Mouse (Mus musculus): ENCODE measurements around the gene Rps18. TPM values are rescaled to one million over a fixed set of nuclear protein-coding genes. Genes with fewer than 3 reads are reported as not detected.
"Not testable (repeated sequence)": the region's sequence is repeated elsewhere in the genome, so short reads cannot be mapped to it uniquely, and the experiment has no call there.

The Rps18 gene
- polyA plus RNA-seq, 1 experiment from 2014 or later = 856 TPM

DNA sequence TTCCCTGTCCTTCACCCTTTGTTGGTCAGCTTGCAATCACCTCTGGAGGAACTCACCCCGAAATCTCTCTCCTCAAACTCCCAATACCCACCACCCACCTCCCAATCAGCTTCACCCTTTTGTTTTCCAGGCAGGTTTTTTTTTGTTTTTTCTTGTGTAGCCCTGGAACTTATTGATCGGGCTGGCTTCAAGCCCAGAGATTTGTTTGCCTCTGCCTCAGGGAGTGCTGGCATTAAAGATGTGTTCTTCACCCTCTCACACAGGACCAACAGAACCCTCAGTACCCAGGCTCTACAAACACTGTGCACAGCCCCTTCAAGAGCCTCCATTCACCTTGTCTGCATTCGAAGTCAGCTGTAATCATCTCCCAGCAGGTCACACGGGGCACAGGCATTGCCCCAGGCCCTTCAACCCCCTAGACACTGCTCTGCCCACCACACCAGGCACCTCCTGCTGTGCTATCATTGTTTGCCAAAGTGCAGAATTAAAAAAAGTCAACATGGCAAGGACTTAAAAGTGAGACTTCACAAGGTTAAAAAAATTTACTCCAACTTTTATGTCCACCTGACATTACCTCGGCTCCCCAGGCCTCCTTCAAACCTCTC lies 1.7 kb downstream of the Rps18 start:
- Histone ChIP-seq H3K4me1 (replicated peaks) (peaks cover 56% of the 10 kb centered on the region), H3K9me3 (replicated peaks) (no peaks in the 10 kb centered on the region), H3K9ac (peak overlapping the region; percentile 97), H3K27ac (ENCODE audit: poor library complexity, severe bottlenecking) (0 out of 2 replicates have a peak overlapping the region, but pooled peaks have one; percentile 19), H3K4me3 (peak overlapping the region; percentile 89), H3K4me2 (peak overlapping the region; percentile 96), H3K36me3 (peaks cover 54% of the 10 kb centered on the region), H3K27me3 (replicated peaks) (no peaks in the 10 kb centered on the region)
- ATAC-seq (ENCODE audit: insufficient number of reproducible peaks, low FRiP score) = no peak
- WGBS = 35% methylated on average over 5 of the region's 5 CpGs

DNA sequence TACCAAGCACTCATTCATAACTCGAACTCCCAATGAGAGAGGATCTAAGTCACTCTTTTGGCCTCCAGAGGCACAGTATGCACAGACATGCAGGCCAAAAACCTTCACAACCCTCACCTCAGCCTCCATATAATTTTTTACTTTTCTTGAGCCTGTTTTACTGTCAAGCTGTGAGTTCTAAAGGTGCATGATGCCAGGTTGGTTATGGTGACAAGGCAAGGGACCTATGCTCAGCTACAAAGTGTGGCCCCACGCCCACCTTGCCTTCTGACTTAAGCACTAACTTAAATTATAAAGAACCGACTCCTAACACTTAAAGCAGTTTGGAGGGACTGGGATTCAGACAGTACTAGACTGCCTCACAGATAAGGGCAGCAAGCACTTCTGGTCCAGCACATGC lies 2.5 kb downstream of the Rps18 start:
- H3K9me3 ChIP-seq (replicated peaks) = no peaks in the 10 kb centered on the region
- WGBS = 75% methylated on average over 3 of the region's 3 CpGs
- H3K4me3 ChIP-seq = 0 out of 2 replicates have a peak overlapping the region, but pooled peaks have one; percentile 4
- H3K36me3 ChIP-seq = peaks cover 54% of the 10 kb centered on the region
- H3K4me1 ChIP-seq (replicated peaks) = peaks cover 56% of the 10 kb centered on the region
- peak overlapping the region; percentile 91; the same call in 1 of the 2 replicates for H3K4me2 ChIP-seq
- peak overlapping the region; percentile 97; the same call in 1 of the 2 replicates for H3K9ac ChIP-seq
- ATAC-seq (ENCODE audit: insufficient number of reproducible peaks, low FRiP score) = no peak
- H3K27ac ChIP-seq (ENCODE audit: poor library complexity, severe bottlenecking) = no peak overlapping the region
- H3K27me3 ChIP-seq (replicated peaks) = no peaks in the 10 kb centered on the region

GRCm38 (mm10) chr17:33952879-33953278 lies 2.9 kb downstream of the Rps18 start:
- H3K9me3 ChIP-seq (replicated peaks) = no peaks in the 10 kb centered on the region
- 84% methylated on average over 4 of the region's 4 CpGs for WGBS
- H3K4me1 ChIP-seq (replicated peaks) = peaks cover 56% of the 10 kb centered on the region
- no peak overlapping the region for H3K27ac ChIP-seq (ENCODE audit: poor library complexity, severe bottlenecking)
- H3K27me3 ChIP-seq (replicated peaks) = no peaks in the 10 kb centered on the region
- ATAC-seq (ENCODE audit: insufficient number of reproducible peaks, low FRiP score) = no peak
- peak overlapping the region; percentile 51 for H3K9ac ChIP-seq
- H3K36me3 ChIP-seq = peaks cover 52% of the 10 kb centered on the region
- no peak overlapping the region for H3K4me3 ChIP-seq
- H3K4me2 ChIP-seq = peak overlapping the region; percentile 91

- ATAC-seq (ENCODE audit: insufficient number of reproducible peaks, low FRiP score); H3K27me3 ChIP-seq (replicated peaks); H3K9me3 ChIP-seq (replicated peaks): not testable (repeated sequence)
- H3K4me2 ChIP-seq = peak overlapping the region; percentile 91
- H3K4me1 ChIP-seq (replicated peaks) = peaks cover 56% of the 10 kb centered on the region
- H3K27ac ChIP-seq (ENCODE audit: poor library complexity, severe bottlenecking) = peak overlapping the region; percentile 88; the same call in 1 of the 2 replicates
- 70% methylated on average over 13 of the region's 13 CpGs for WGBS
- peak overlapping the region; percentile 55; the same call in 1 of the 2 replicates for H3K4me3 ChIP-seq
- peaks cover 54% of the 10 kb centered on the region for H3K36me3 ChIP-seq
- H3K9ac ChIP-seq = peak overlapping the region; percentile 71
Observed at GRCm38 (mm10) chr17:33952015-33952414, 3.8 kb downstream of the Rps18 start.

DNA sequence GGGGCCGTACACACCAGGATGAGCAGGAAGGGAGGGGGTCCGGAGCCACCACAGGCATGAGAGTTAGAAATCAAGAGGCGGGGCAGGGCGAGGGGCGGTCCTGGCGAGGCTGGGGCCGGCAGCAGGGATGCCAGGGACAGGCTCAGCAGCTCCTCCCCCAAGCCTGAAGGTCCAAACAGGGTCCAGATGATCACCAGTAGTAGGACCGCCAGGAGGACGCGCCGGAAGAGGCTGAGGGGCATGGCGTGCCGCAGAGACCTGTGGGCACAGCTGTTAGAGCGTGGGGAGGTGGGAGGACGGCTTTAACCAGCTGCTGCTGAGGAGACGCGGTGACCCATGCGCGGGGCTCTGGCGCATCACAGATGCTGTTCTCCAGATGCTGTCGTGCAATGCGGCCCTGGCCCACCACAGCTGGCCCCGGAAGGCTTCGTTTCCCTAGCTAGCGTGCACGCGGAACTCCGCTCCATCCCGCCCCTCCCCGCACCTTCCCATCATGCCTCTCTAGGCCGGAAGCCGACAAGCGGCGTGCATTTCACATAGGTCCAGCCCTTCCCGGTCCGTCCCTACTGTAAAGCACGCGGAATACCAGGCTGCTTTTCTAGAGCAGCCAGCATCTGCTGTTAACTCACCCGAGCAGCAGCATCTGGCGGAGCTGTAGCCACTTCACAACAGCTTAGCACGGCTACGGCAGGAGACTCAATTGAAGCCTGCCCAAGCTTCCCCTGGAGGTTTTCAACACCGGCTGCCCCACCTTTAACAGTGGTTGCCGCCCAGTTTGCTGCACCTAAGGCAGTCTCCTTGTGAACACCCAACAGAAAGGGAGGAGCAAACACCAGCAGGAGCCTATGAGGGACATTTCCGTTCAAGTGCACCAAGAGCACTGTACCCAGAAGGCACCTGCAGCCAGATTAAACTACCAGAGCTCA lies 4.5 kb downstream of the Rps18 start, which contains the start of gene B3galt4:
Gene B3galt4, minus strand, starts transcription at position 468 of the 926 bp plus-strand sequence.
- Histone ChIP-seq H3K4me3 (peak within 1 kb of the TSS; percentile 55), H3K4me1 (replicated peaks) (peaks cover 51% of the 10 kb centered on the region), H3K9me3 (replicated peaks) (no peaks in the 10 kb centered on the region), H3K36me3 (peaks cover 57% of the 10 kb centered on the region), H3K27me3 (replicated peaks) (no peaks in the 10 kb centered on the region), H3K27ac (ENCODE audit: poor library complexity, severe bottlenecking) (peak within 1 kb of the TSS; percentile 88), H3K9ac (peak within 1 kb of the TSS; percentile 71), H3K4me2 (peak within 1 kb of the TSS; percentile 91)
- peak; percentile 71 for ATAC-seq (ENCODE audit: insufficient number of reproducible peaks, low FRiP score)
- under 1% methylated on average over 45 of the region's 45 CpGs for WGBS

DNA sequence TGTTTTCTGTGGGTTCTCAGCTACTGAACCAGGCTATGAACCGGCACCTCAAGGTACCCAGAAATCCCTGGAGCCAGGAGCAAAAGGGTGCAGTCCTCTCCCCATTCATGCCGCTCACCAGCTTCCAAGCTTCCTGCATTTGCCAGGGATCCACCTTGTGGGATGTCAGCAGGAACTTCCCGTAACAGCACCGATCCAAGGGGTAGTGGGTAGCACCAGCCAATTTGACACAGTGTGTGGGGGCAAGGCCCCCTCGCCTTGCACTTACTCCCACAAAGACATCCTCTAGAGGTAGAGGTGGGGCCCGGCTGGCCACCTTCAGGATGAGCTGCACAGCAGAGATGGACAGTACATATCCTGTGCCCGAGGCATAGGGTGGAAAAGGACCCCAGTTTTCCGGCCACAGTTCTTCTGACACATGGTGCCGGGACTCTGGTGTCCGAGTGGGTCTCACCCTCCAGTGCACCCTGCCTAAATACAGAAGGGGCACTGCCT lies 5.6 kb downstream of the Rps18 start:
- peaks cover 67% of the 10 kb centered on the region for H3K36me3 ChIP-seq
- peak overlapping the region; percentile 71 for H3K9ac ChIP-seq
- peaks cover 51% of the 10 kb centered on the region for H3K4me1 ChIP-seq (replicated peaks)
- peak overlapping the region; percentile 91 for H3K4me2 ChIP-seq
- peak overlapping the region; percentile 55 for H3K4me3 ChIP-seq
- no peaks in the 10 kb centered on the region for H3K9me3 ChIP-seq (replicated peaks)
- no peak for ATAC-seq (ENCODE audit: insufficient number of reproducible peaks, low FRiP score)
- 74% methylated on average over 10 of the region's 10 CpGs for WGBS
- no peaks in the 10 kb centered on the region for H3K27me3 ChIP-seq (replicated peaks)
- peak overlapping the region; percentile 88; the same call in 1 of the 2 replicates for H3K27ac ChIP-seq (ENCODE audit: poor library complexity, severe bottlenecking)

DNA sequence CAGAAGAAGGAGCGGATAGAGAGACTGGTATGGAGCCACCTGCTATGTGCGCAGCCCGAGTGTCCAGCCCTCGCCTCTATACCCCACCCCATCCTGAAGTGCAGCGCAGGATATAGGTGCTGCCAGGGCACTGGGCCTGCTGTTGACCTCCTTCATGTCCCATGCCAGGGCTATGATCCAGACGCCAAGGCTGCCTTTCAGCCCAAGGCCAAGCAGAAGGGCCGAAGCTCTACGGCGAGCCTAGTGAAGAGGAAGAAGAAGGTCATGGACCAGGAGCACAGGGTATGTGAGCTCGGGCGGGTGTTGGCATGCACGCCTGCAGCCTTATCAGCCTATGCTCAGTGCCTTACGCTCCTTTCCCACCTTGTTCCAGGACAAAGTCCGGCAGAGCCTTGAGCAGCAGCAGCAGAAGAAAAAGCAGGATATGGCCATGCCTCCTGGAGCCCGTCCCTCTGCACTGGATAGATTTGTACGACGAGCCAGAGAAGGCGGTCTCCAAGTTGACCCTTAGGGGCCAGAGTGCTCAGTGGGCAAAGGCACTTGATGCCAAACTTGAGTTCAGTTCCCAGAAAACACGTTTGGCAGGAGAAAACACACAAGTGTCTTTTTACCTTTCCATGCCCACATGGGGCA lies 6.8 kb downstream of the Rps18 start:
- Histone ChIP-seq H3K27ac (ENCODE audit: poor library complexity, severe bottlenecking) (no peak overlapping the region), H3K4me1 (replicated peaks) (peaks cover 44% of the 10 kb centered on the region), H3K27me3 (replicated peaks) (no peaks in the 10 kb centered on the region), H3K36me3 (peaks cover 71% of the 10 kb centered on the region), H3K4me3 (no peak overlapping the region), H3K9ac (no peak overlapping the region), H3K4me2 (no peak overlapping the region), H3K9me3 (replicated peaks) (no peaks in the 10 kb centered on the region)
- 87% methylated on average over 19 of the region's 19 CpGs for WGBS
- no peak for ATAC-seq (ENCODE audit: insufficient number of reproducible peaks, low FRiP score)

DNA sequence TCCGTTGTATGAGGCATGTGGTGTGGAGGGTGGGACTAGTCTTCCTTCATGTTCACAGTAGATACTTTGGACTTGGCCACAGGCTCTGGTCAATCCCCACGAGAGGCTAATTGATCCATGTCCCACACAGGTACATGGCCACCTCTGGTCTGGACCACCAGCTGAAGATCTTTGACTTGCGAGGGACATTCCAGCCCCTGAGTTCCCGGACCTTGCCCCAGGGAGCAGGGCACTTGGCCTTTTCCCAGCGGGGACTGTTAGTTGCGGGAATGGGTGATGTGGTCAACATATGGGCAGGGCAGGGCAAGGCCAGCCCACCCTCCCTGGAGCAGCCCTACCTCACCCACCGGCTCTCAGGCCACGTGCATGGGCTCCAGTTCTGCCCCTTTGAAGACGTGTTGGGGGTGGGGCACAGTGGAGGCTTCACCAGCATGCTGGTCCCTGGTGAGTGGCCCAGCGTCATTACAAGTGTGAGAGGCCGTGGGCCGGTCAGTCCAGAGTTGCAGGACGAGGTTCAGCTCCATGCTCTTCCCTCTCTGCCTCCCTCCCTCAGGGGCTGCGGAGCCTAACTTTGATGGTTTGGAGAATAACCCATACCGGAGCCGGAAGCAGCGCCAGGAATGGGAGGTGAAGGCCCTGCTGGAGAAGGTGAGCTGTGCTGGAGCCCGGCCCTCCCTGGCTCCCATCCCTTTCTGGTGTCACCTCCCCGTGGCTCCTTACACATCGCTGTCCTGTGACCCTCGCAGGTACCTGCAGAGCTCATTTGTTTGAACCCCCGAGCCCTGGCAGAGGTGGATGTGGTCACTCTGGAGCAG lies 7.5 kb downstream of the Rps18 start:
- 90% methylated on average over 22 of the region's 22 CpGs for WGBS

DNA sequence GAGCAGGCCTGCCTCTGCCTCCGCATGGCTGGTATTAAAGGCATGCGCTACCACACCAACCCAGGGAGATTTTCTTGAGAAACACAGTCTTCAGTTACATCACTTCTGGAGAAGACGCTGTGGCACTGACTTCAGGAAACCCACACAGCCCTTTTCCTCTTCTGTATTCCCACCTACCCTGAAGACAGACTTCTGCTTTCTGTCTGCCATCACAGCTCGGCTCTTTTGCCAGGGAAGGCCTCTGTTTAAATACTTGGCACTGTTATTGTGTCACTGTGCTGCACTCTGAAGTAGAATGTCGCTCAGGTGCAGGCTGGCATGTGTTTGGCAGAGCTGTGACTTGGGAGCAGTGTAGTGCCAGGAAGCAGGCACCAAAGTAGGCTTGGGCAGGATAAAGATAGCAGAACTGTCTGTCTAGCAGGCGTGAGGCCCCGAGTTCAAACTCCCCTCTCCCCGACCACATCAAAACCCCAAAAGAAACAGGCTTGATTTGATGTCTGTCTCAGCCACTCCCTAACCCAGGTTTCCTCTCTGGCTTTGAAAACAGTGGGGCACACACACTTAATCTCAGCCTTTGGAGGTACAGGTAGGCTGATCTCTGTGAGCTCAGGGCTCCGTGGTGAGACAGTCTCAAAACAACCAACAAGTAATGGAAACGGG lies 8.2 kb downstream of the Rps18 start:
- ATAC-seq (ENCODE audit: insufficient number of reproducible peaks, low FRiP score) = no peak
- WGBS = 86% methylated on average over 10 of the region's 10 CpGs

More for the DNA sequence above, 7.5 kb downstream of the Rps18 start:
- Histone ChIP-seq H3K9me3 (replicated peaks) (no peaks in the 10 kb centered on the region), H3K4me2 (no peak overlapping the region), H3K36me3 (peaks cover 70% of the 10 kb centered on the region), H3K4me1 (replicated peaks) (peaks cover 36% of the 10 kb centered on the region), H3K4me3 (no peak overlapping the region), H3K9ac (no peak overlapping the region), H3K27me3 (replicated peaks) (no peaks in the 10 kb centered on the region), H3K27ac (ENCODE audit: poor library complexity, severe bottlenecking) (no peak overlapping the region)
- ATAC-seq (ENCODE audit: insufficient number of reproducible peaks, low FRiP score) = no peak

GRCm38 (mm10) chr17:33943454-33943853 lies 12.3 kb downstream of the Rps18 start:
- Histone ChIP-seq H3K36me3 (peaks cover 53% of the 10 kb centered on the region), H3K27ac (ENCODE audit: poor library complexity, severe bottlenecking) (no peak overlapping the region), H3K4me3 (no peak overlapping the region), H3K4me2 (no peak overlapping the region), H3K27me3 (replicated peaks) (no peaks in the 10 kb centered on the region), H3K9ac (no peak overlapping the region), H3K9me3 (replicated peaks) (no peaks in the 10 kb centered on the region), H3K4me1 (replicated peaks) (peaks cover 19% of the 10 kb centered on the region)
- no peak for ATAC-seq (ENCODE audit: insufficient number of reproducible peaks, low FRiP score)
- WGBS = 95% methylated on average over 15 of the region's 15 CpGs

More for the DNA sequence above, 8.2 kb downstream of the Rps18 start:
- H3K4me3 ChIP-seq = no peak overlapping the region
- peaks cover 68% of the 10 kb centered on the region for H3K36me3 ChIP-seq
- H3K4me1 ChIP-seq (replicated peaks) = peaks cover 29% of the 10 kb centered on the region
- no peak overlapping the region for H3K27ac ChIP-seq (ENCODE audit: poor library complexity, severe bottlenecking)
- H3K9me3 ChIP-seq (replicated peaks) = no peaks in the 10 kb centered on the region
- H3K9ac ChIP-seq = no peak overlapping the region
- H3K4me2 ChIP-seq = no peak overlapping the region
- H3K27me3 ChIP-seq (replicated peaks) = no peaks in the 10 kb centered on the region

Data from heart, embryonic 12.5 days (tissue).